Mouse (Mus musculus): ENCODE results near the gene Alpk3. TPM values are rescaled to one million over a fixed set of nuclear protein-coding genes. Genes with fewer than 3 reads are reported as not detected.

Gene Alpk3
- total RNA-seq (2014; rRNA removed; ENCODE audit: low replicate concordance) (42.9 and 70.8 TPM in 2 replicates), polyA plus RNA-seq (2015; fragmentation: Nextera tagmentation; extraction: Ambion mirVana) (18.3 and 19.1 TPM in 2 replicates)

DNA sequence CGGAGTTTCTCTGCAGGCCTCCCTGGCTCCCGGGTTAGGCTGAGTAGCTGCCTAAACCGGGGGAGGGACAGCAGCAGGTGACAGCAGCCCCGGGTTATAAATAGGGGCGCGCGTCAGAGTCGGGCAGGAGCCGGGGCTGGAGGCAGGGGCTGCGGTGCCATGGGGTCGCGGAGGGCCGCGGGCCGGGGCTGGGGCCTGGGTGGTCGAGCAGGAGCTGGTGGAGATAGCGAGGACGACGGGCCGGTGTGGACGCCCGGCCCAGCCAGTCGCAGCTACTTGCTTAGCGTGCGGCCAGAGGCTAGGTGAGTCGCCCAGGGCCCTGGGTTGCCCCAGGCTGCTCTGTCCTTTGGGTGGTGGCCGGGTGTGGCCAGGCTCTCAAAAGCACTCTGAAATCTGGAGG, at the start of gene Alpk3:
TSS of gene Alpk3 (plus strand) at position 130 of the 400 bp plus-strand sequence.
- ATAC-seq (ENCODE audit: insufficient read depth, low read depth): peak; percentile 80
- H3K9me3 ChIP-seq (replicated peaks; ENCODE audit: control insufficient read depth, low read length): no peaks in the 10 kb centered on the region

GRCm38 (mm10) chr7:81008285-81008684, 49.1 kb upstream of the Alpk3 start:
- TF ChIP-seq EP300 (IDR thresholded peaks at IDR 0.05; ENCODE audit: low read depth) (no peak), CTCF (IDR thresholded peaks at IDR 0.05; ENCODE audit: low read depth) (no peak)
- DNase-seq (ENCODE audit: low spot score): no peak

More for the DNA sequence above, at the start of gene Alpk3:
- Histone ChIP-seq H3K4me1 (ENCODE audit: control insufficient read depth, insufficient read depth) (peaks cover 24% of the 10 kb centered on the region), H3K4me3 (ENCODE audit: low read depth, low read length) (peak within 1 kb of the TSS; percentile 47), H3K27ac (ENCODE audit: low read depth) (peak within 1 kb of the TSS; percentile 93), H3K27me3 (ENCODE audit: control insufficient read depth, insufficient read depth, low read length) (no peaks in the 10 kb centered on the region), H3K4me2 (ENCODE audit: low read depth, low read length) (peak within 1 kb of the TSS; percentile 71), H3K9ac (replicated peaks; ENCODE audit: low read depth, low read length) (peak within 1 kb of the TSS; percentile 70), H3K36me3 (replicated peaks; ENCODE audit: control insufficient read depth, insufficient read depth, low read length) (0 out of 2 replicates have a peak, but pooled peaks cover 4% of the 10 kb centered on the region)
- WGBS: 15% methylated on average over 26 of the region's 27 CpGs
- TF ChIP-seq CTCF (IDR thresholded peaks at IDR 0.05; ENCODE audit: low read depth) (no peak), EP300 (IDR thresholded peaks at IDR 0.05; ENCODE audit: low read depth) (no peak)
- peak; percentile 74 for DNase-seq (ENCODE audit: low spot score)

DNA sequence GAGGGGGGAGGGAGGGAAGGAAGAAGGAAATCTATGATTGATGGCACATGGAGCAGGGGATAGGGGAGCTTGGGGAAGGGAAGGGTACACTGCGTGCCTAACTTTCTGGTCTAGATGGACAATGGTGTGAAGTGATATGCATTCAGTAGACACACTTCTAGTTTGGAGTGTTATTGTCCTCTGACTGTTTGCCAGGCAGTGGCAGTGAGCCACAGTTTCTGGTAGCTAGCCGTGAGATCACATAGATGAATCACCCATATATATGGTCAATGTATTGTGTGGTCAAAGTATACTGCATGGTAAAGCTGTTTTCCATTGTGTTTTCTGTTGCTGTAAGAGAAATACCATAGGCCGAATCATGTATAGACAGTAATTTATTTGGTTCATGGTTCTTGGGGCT, 45.8 kb upstream of the Alpk3 start:
- ATAC-seq (ENCODE audit: insufficient read depth, low read depth): no peak

More at GRCm38 (mm10) chr7:81008285-81008684, 49.1 kb upstream of the Alpk3 start:
- 70% methylated on average over 3 of the region's 3 CpGs for WGBS
- no peak overlapping the region for H3K4me2 ChIP-seq (ENCODE audit: low read depth, low read length)
- no peaks in the 10 kb centered on the region for H3K9me3 ChIP-seq (replicated peaks; ENCODE audit: control insufficient read depth, low read length)
- H3K9ac ChIP-seq (replicated peaks; ENCODE audit: low read depth, low read length): no peak overlapping the region
- H3K4me3 ChIP-seq (ENCODE audit: low read depth, low read length): no peak overlapping the region
- peaks cover 25% of the 10 kb centered on the region for H3K36me3 ChIP-seq (replicated peaks; ENCODE audit: control insufficient read depth, insufficient read depth, low read length)
- H3K4me1 ChIP-seq (ENCODE audit: control insufficient read depth, insufficient read depth): peaks cover 13% of the 10 kb centered on the region; the same call in 1 of the 2 replicates
- no peaks in the 10 kb centered on the region for H3K27me3 ChIP-seq (ENCODE audit: control insufficient read depth, insufficient read depth, low read length)
- no peak for ATAC-seq (ENCODE audit: insufficient read depth, low read depth)
- H3K27ac ChIP-seq (ENCODE audit: low read depth): no peak overlapping the region

GRCm38 (mm10) chr7:81020307-81020706, 37.1 kb upstream of the Alpk3 start:
- Histone ChIP-seq H3K4me2 (ENCODE audit: low read depth, low read length) (no peak overlapping the region), H3K4me3 (ENCODE audit: low read depth, low read length) (no peak overlapping the region), H3K9ac (replicated peaks; ENCODE audit: low read depth, low read length) (no peak overlapping the region), H3K36me3 (replicated peaks; ENCODE audit: control insufficient read depth, insufficient read depth, low read length) (peaks cover 34% of the 10 kb centered on the region), H3K9me3 (replicated peaks; ENCODE audit: control insufficient read depth, low read length) (no peaks in the 10 kb centered on the region), H3K27ac (ENCODE audit: low read depth) (no peak overlapping the region), H3K4me1 (ENCODE audit: control insufficient read depth, insufficient read depth) (no peaks in the 10 kb centered on the region), H3K27me3 (ENCODE audit: control insufficient read depth, insufficient read depth, low read length) (no peaks in the 10 kb centered on the region)
- TF ChIP-seq EP300 (IDR thresholded peaks at IDR 0.05; ENCODE audit: low read depth) (no peak), CTCF (IDR thresholded peaks at IDR 0.05; ENCODE audit: low read depth) (no peak)
- WGBS: 62% methylated on average over 11 of the region's 11 CpGs
- ATAC-seq (ENCODE audit: insufficient read depth, low read depth) (no peak), DNase-seq (ENCODE audit: low spot score) (no peak)

More for the DNA sequence above, 45.8 kb upstream of the Alpk3 start:
- no peaks in the 10 kb centered on the region for H3K4me1 ChIP-seq (ENCODE audit: control insufficient read depth, insufficient read depth)
- no peak overlapping the region for H3K27ac ChIP-seq (ENCODE audit: low read depth)
- H3K36me3 ChIP-seq (replicated peaks; ENCODE audit: control insufficient read depth, insufficient read depth, low read length): peaks cover 25% of the 10 kb centered on the region
- no peaks in the 10 kb centered on the region for H3K27me3 ChIP-seq (ENCODE audit: control insufficient read depth, insufficient read depth, low read length)
- no peak for TF ChIP-seq CTCF (IDR thresholded peaks at IDR 0.05; ENCODE audit: low read depth)
- TF ChIP-seq EP300 (IDR thresholded peaks at IDR 0.05; ENCODE audit: low read depth): no peak
- H3K9me3 ChIP-seq (replicated peaks; ENCODE audit: control insufficient read depth, low read length): no peaks in the 10 kb centered on the region
- H3K9ac ChIP-seq (replicated peaks; ENCODE audit: low read depth, low read length): no peak overlapping the region
- no peak for DNase-seq (ENCODE audit: low spot score)
- H3K4me3 ChIP-seq (ENCODE audit: low read depth, low read length): no peak overlapping the region
- 84% methylated on average over 3 of the region's 3 CpGs for WGBS
- H3K4me2 ChIP-seq (ENCODE audit: low read depth, low read length): no peak overlapping the region

GRCm38 (mm10) chr7:81022731-81023130, 34.7 kb upstream of the Alpk3 start:
- Histone ChIP-seq H3K36me3 (replicated peaks; ENCODE audit: control insufficient read depth, insufficient read depth, low read length) (peaks cover 53% of the 10 kb centered on the region), H3K4me3 (ENCODE audit: low read depth, low read length) (no peak overlapping the region), H3K27me3 (ENCODE audit: control insufficient read depth, insufficient read depth, low read length) (no peaks in the 10 kb centered on the region), H3K9ac (replicated peaks; ENCODE audit: low read depth, low read length) (no peak overlapping the region), H3K4me1 (ENCODE audit: control insufficient read depth, insufficient read depth) (no peaks in the 10 kb centered on the region), H3K9me3 (replicated peaks; ENCODE audit: control insufficient read depth, low read length) (no peaks in the 10 kb centered on the region), H3K27ac (ENCODE audit: low read depth) (no peak overlapping the region), H3K4me2 (ENCODE audit: low read depth, low read length) (no peak overlapping the region)
- TF ChIP-seq CTCF (IDR thresholded peaks at IDR 0.05; ENCODE audit: low read depth) (no peak), EP300 (IDR thresholded peaks at IDR 0.05; ENCODE audit: low read depth) (no peak)
- no peak for ATAC-seq (ENCODE audit: insufficient read depth, low read depth)
- DNase-seq (ENCODE audit: low spot score): no peak

GRCm38 (mm10) chr7:81024118-81024517, 33.3 kb upstream of the Alpk3 start:
- Histone ChIP-seq H3K27ac (ENCODE audit: low read depth) (no peak overlapping the region), H3K9me3 (replicated peaks; ENCODE audit: control insufficient read depth, low read length) (no peaks in the 10 kb centered on the region), H3K36me3 (replicated peaks; ENCODE audit: control insufficient read depth, insufficient read depth, low read length) (peaks cover 62% of the 10 kb centered on the region), H3K9ac (replicated peaks; ENCODE audit: low read depth, low read length) (no peak overlapping the region), H3K4me1 (ENCODE audit: control insufficient read depth, insufficient read depth) (no peaks in the 10 kb centered on the region), H3K4me3 (ENCODE audit: low read depth, low read length) (no peak overlapping the region), H3K27me3 (ENCODE audit: control insufficient read depth, insufficient read depth, low read length) (no peaks in the 10 kb centered on the region), H3K4me2 (ENCODE audit: low read depth, low read length) (no peak overlapping the region)
- TF ChIP-seq EP300 (IDR thresholded peaks at IDR 0.05; ENCODE audit: low read depth) (no peak), CTCF (IDR thresholded peaks at IDR 0.05; ENCODE audit: low read depth) (peak; percentile 30)
- DNase-seq (ENCODE audit: low spot score) (no peak), ATAC-seq (ENCODE audit: insufficient read depth, low read depth) (no peak)
- 58% methylated on average over 5 of the region's 5 CpGs for WGBS

Data from heart, postnatal 0 days (tissue).